Mouse (Mus musculus): Measurements from ENCODE around the gene Cxcr4.

The Cxcr4 gene

GRCm38 (mm10) chr1:128592211-128592741 lies at the start of gene Cxcr4:
Gene Cxcr4 (minus strand): TSS chr1:128592293.
- DNase-seq (ENCODE audit: low spot score in 2 of 2): peak in 1 of 2 experiments; percentile 36

GRCm38 (mm10) chr1:128639707-128640107 lies 47.6 kb upstream of the Cxcr4 start:
- no peak for DNase-seq (ENCODE audit: low spot score in 2 of 2)

- no peak for DNase-seq (ENCODE audit: low spot score in 2 of 2)
Measured at GRCm38 (mm10) chr1:128637230-128637740, 45.2 kb upstream of the Cxcr4 start.

GRCm38 (mm10) chr1:128636258-128637229 lies 44.5 kb upstream of the Cxcr4 start:
- DNase-seq (ENCODE audit: low spot score in 2 of 2): no peak

- no peak for DNase-seq (ENCODE audit: low spot score in 2 of 2)
Measured at GRCm38 (mm10) chr1:128633711-128634379, 41.8 kb upstream of the Cxcr4 start.

GRCm38 (mm10) chr1:128632522-128632921 lies 40.4 kb upstream of the Cxcr4 start:
- no peak for DNase-seq (ENCODE audit: low spot score in 2 of 2)

- no peak for DNase-seq (ENCODE audit: low spot score in 2 of 2)
Measured at GRCm38 (mm10) chr1:128626144-128626678, 34.1 kb upstream of the Cxcr4 start.

- DNase-seq (ENCODE audit: low spot score in 2 of 2): no peak
Measured at GRCm38 (mm10) chr1:128623594-128623887, 31.4 kb upstream of the Cxcr4 start.

- no peak for DNase-seq (ENCODE audit: low spot score in 2 of 2)
Measured at GRCm38 (mm10) chr1:128622867-128623593, 30.9 kb upstream of the Cxcr4 start.

- no peak for DNase-seq (ENCODE audit: low spot score in 2 of 2)
Measured at GRCm38 (mm10) chr1:128617654-128618310, 25.7 kb upstream of the Cxcr4 start.

- DNase-seq (ENCODE audit: low spot score in 2 of 2): no peak
Measured at GRCm38 (mm10) chr1:128616586-128616985, 24.5 kb upstream of the Cxcr4 start.

GRCm38 (mm10) chr1:128615459-128615806 lies 23.3 kb upstream of the Cxcr4 start:
- no peak for DNase-seq (ENCODE audit: low spot score in 2 of 2)

GRCm38 (mm10) chr1:128614653-128615458 lies 22.8 kb upstream of the Cxcr4 start:
- no peak for DNase-seq (ENCODE audit: low spot score in 2 of 2)

- DNase-seq (ENCODE audit: low spot score in 2 of 2): no peak
Measured at GRCm38 (mm10) chr1:128608119-128608518, 16.0 kb upstream of the Cxcr4 start.

GRCm38 (mm10) chr1:128607423-128607822 lies 15.3 kb upstream of the Cxcr4 start:
- DNase-seq (ENCODE audit: low spot score in 2 of 2): no peak

- DNase-seq (ENCODE audit: low spot score in 2 of 2): no peak
Measured at GRCm38 (mm10) chr1:128605794-128606193, 13.7 kb upstream of the Cxcr4 start.

- DNase-seq (ENCODE audit: low spot score in 2 of 2): no peak
Measured at GRCm38 (mm10) chr1:128602688-128603385, 10.7 kb upstream of the Cxcr4 start.

GRCm38 (mm10) chr1:128602018-128602687 lies 10.1 kb upstream of the Cxcr4 start:
- DNase-seq (ENCODE audit: low spot score in 2 of 2): no peak

- DNase-seq (ENCODE audit: low spot score in 2 of 2): no peak
Measured at GRCm38 (mm10) chr1:128601307-128601706, 9.2 kb upstream of the Cxcr4 start.

Data from left cerebral cortex, adult 9 months (tissue).